Mouse (Mus musculus) heart, postnatal 4 days (tissue): Measurements from ENCODE around the gene Eif2d. TPM values are rescaled to one million over a fixed set of nuclear protein-coding genes. Genes with fewer than 3 reads are reported as not detected.
"Not testable (repeated sequence)": the region's sequence is repeated elsewhere in the genome, so short reads cannot be mapped to it uniquely, and the experiment has no call there.

Experiments
- DNase-seq: peaks from one replicate; pipeline ENCODE4 v3.0.0; 2021
- total RNA-seq, 2 experiments: library from RNA; stranded (reverse); gene quantifications; 2 replicates each; pipeline ENCODE4 v1.2.3; 2021

Eif2d gene
- total RNA-seq, 2 experiments from 2014 or later, result 36.7 to 37.1 TPM

DNA sequence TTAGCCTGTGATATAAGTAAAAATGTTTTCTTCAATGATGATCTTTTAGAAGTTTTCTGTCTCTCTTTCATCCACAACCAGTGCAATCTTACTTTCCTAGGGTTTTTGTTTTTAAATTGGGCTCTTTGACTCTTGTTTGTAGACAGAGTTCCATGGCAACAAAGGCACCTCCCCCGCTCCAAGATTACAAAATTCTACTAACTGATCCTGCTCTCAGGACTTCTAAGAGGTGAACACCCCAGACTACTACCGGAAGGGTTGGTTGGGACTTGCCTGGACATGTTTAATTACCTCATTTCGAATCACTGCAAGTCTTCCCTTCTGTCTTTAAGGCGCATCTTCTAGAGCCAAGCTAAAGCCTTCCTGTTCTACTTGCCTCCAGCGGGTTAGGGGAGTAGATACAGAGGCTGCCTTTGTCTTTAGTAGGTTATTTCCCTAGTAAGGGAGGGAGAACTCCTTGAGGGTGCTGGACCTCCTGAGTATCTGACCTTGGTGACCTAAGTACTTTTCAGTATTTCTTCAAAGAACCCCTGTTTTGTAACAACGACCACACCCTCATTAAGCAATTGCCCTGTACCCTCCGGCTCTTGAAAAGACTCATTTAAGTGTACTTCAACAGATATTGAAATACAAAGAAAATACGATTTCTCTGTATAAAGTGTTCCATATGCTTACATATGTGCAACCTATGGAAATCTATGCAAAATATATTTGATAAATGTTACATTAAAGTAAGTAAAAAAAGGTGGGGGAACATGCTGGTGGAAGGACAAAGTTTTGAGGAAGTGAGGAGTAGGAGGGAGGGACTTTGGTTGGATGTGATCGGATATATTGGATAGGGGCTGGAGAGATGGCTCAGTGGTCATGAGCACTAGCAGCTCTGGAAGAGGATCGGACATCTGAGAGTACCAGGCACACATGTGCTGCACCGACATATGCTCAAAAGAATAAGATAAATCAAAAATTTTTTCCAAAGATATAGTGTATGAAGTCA lies 13.6 kb upstream of the Eif2d start:
- no peak for DNase-seq

DNA sequence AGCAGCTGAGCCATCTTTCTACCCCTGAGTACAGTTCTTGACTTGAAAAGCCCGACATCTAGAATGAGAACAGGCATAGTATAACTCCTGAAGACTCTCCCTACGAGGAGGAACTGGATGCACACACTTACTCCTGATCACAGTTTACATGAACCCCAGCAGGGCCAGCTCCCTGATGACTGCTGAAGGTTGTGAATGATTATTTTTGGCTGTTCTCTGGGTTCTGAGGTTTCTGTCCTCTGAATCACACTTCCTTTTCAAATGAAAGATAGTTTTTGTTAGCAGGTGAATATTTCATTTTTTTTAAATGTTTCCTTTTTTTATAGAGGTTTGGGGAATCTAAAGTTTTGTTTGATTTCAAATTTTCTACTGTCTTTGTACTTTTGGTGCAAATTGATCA lies 11.5 kb upstream of the Eif2d start:
- no peak for DNase-seq

DNA sequence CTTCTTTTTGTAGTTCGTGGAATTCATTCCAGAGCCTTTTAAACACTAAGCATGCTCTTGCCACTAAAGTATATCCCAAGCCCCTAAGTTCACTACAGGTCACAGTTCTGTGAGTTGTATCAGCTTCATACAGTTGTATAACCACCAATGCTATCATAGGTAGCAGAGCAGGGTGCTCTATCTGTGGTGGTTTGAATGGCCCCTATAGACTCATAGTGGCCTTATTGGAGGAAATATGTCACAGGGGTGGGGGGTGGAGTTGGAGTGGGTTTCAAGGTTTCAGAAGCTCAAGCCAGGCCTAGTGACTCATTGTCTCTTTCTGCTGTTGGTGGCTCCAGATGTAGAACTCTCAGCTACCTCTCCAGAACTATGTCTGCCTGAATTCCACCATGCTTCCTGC lies 10.5 kb upstream of the Eif2d start:
- no peak for DNase-seq

DNA sequence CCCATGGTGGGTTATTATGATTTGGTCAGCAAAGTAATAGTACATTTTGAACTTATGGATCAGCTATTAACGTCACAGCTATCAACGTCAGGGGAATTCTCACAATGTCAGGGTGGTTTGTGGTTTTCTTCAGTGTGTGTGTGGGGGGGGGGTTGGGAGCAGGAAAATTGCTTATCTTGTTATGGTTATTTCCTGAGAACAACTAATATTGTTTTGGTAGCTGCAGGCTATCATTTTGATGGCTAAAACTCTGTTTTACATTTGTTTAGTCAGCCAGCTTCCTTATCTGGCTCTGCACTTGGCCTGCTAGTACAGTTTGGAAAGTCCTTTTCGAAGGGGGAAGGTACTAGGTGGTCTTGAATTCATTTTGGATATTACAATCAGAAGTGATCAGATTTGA lies 7.8 kb upstream of the Eif2d start:
- not testable (repeated sequence) for DNase-seq

DNA sequence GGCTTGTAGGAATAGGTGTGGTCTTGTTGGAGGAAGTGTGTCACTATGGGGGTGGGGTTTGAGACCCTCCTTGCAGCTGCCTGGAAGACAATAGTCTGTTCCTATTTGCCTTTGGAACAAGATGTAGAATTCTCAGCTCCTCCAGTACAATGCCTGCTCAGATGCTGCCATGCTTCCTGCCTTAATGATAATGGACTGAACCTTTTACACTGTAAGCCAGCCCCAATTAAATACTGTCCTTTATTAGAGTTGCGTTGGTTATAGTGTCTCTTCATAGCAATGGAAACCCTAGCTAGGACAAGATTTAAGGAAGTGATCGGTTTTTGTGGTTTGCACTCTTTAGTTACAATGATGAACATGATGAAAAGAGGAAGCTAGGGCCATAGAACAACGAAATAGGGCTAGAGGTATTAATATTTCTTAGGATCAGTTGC lies 6.8 kb upstream of the Eif2d start:
- no peak for DNase-seq

DNA sequence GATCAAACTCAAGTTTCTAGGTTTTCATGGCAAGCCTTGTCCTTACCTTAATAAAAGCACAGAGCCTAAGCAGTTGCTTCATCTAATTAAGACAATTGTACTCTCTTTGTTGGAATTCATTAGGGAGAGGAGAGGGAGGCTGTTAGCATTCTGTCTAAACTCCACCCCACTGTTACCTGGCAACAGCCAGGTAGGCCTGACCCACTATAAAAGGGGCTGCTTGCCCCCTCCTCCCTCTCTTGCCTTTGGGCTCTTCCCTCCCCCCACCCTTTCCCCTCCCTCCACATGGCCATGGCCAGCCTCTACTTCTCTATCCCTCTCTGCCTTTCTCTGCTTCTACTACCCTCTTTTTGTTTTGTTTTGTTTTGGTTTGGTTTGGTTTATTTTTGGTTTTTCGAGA lies 3.5 kb upstream of the Eif2d start:
- DNase-seq, result no peak

DNA sequence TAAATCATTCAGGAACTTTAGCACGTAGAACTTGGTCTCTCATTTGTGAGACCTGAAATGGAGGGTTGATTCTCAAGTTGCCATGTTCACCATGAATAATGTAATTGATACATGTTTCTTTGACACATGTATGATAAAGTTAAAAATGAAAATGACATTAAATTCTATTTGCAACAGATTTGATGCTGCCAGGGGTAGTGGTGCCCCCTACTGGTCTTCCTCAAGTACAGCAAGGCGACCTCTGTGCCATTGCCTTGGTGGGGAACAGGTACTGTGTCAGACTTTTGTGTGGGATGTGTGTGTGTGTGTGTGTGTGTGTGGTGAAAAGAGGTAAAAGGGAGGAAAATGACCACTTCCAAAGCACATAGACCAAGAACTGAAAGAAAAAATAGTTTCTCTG lies 2.5 kb downstream of the Eif2d start:
- DNase-seq, result peak; percentile 56

DNA sequence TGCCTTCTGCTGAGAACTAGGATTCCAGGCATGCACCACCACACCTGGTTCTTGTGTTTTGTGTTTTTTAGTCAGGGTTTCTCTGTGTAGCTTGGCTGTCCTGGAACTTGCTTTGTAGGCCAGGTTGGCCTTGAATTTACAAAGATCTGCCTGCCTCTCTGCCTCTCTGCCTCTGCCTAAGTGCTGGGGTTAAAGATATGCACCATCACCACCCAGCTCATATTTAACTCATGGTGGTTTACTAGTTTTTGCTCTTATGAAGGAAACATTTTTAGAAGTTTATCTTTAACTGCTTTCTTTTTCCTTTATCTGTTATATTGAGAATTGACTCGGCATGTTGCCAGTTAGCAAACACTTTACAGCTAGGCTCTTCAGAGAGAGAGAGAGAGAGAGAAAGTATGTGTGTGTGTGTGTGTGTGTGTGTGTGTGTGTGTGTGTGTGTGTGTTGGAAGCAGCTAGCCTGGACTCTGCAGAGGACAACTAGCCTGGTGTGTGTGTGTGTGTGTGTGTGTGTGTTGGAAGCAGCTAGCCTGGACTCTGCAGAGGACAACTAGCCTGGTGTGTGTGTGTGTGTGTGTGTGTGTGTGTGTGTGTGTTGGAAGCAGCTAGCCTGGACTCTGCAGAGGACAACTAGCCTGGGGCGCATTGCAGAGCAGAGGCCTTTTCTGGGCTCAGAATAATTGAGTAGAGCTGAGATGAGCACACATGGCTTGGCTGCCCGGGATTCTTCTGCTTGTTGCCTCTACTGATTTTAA lies 6.8 kb downstream of the Eif2d start:
- not testable (repeated sequence) for DNase-seq

DNA sequence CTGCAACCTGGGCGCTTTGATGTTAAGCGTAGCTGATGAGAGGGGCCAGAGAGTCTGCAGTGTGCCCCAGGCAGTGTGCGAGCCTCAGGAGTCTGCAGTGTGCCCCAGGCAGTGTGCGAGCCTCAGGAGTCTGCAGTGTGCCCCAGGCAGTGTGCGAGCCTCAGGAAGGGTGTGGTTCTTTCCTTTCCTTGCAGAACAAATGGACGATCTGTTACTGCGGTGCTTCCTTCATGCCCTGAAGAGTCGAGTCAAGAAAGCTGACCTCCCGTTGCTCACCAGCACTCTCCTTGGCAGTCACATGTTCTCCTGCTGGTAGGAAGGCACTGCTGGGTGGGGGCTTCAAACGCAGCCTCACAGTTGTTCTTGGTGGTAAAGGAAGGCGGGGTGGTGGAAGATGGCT lies 8.1 kb downstream of the Eif2d start:
- no peak for DNase-seq

DNA sequence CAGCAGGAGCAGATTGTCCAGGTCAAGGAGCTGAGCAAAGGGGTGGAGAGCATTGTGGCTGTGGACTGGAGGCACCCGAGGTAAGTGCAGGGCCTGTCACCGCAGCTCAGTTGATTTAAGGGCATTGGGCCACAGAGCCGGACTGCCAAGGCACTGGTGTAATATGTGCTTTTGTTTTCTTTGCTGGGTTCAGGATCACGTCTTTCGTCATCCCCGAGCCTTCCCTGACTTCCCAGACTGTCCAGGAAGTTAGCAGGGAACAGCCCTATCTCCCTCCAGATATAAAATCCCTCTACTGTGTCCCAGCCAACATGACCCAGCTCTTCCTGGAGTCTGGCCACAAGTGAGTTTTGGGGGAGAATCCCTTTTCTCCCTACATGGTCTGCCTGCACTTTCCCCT lies 11.4 kb downstream of the Eif2d start:
- DNase-seq, result peak; percentile 17

DNA sequence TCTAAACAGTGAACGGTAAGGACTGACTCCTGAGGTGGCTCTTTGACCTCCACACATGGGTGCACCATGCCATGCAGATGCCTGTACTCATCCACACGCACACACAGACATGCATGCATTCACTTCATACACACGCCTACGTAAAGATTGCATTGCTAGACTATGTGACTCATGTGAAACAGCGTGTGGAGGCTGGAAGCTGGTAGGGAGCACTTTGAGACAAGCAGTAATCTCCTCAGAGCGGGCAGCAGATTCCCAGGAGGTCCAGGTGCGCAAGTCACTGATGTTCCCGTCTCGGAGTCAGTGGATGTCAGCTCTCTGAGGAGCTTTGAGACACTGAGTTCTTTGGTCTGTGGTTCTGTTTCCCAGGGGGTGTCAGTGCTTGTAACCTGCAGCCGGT lies 14.6 kb downstream of the Eif2d start:
- DNase-seq, result no peak

DNA sequence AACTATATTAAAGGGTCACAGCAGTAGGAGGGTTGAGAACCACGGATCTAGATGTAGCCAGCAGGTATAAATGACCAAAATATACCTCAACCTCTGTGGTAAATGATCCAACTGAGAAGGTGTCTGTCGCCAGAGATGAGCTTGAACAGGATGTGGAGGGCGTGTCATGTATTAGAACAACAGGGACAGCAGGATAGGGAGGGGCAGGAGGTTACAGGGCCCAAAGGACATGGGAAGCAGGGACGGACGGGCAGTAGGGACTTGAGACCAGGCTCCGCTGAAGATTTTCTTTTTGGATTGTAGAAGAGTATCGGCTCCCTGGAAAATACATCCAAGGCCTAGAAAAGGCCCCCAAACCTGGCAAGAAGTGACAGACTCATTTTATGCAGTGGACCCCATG lies 20.0 kb downstream of the Eif2d start:
- DNase-seq, result no peak

DNA sequence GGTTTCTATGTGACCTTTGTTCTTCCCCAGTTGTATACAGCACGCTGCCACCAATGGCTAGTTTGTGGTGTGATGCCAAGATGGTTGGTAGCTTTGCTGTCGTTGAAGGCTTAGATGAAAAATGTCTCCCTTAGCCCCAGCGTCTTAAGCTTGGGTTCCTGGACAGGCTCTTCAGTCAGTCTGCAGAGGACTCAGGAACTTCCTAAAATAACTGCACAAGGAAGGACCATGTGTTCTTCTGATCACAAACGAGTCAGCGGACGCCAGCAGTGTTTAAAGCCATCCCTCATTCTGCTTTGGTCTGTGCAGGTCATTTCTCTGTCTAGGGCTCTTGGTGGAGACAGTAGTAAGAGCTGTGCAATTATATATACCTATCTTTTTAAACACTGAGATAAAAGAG lies 20.8 kb downstream of the Eif2d start:
- no peak for DNase-seq

DNA sequence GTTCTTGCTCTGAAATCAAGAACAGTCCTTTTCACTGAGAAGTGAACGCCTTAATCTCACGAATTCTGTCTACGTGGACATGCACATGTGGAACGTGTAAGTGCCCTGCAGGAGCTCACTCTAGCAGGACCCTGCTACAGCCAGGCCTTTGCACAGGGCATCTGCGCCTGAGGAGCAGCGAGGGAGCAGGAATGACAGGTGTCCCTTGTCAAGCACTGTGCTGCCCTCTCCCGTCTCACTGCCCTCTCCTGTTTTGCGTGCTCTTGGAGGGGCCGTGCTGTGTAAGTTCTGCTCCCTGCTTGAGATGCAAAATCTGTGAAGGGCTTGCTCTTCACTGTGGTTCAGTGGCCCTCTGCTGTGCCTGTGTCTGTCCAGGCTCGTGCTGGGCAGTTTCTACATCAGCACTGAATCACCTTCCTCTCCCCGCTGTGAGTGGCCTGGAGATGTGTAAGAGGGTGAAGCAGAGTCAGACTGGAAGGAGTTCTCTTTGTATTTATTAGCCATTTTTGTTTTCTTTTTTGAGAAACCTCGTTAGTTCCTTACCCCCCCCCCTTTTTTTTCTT lies 21.4 kb downstream of the Eif2d start:
- DNase-seq, result no peak

DNA sequence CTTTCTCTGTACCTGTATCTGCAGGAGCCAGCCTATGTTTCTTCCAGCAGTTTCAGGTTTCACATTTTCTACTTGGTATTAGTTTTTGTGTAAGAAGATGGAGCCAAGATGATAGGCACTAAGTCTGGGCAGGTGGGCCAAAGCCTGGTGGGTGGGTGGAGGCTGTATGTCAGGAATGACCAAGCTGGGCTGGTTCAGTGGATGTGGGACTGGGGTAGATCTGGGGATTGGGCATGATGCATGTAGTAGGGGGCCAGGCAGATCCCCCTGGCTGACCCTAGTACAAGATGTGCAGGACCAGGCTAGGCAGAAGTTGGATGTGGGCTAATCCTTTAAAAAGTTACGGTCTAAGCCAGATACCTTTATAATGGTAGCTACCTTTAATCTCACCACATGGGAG lies 22.2 kb downstream of the Eif2d start:
- no peak for DNase-seq

DNA sequence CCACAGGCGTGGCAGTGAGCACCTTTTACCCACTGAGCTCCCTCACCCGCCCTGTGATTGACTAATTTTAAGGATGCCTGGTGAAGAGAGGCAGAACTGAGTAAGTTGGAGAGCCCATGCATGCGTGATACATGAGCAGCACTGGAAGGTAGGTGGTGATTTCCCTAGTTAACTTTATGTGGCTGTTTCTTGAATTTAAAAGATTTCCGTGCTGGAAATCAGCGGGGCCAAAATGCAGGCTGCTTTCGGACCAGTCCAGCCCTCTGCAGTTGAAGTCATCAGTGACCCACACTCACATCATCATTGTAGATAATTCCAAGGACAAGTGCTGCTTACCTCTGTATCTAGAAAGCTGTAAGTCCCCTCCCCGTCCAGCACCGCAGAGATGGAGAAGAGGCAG lies 22.8 kb downstream of the Eif2d start:
- DNase-seq, result no peak

DNA sequence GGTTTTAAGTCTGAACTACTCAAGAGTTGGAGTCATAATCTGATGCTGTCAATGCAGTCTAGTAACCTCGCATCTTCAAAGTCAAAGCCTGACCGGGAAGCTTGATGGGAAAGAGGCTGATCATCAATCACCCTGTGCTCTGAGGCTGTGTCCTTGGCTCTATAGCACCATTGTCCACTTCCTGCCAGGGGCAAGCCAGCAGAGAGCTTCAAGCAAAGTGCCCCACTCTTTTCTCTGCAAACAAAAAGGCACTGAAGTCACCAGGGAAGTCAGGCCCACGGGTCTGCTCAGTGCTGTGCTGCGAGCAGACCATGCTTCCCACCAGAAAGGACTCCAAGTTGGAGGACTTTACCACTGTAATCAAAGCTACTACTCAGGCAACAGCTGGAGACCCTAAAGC lies 24.3 kb downstream of the Eif2d start:
- no peak for DNase-seq

DNA sequence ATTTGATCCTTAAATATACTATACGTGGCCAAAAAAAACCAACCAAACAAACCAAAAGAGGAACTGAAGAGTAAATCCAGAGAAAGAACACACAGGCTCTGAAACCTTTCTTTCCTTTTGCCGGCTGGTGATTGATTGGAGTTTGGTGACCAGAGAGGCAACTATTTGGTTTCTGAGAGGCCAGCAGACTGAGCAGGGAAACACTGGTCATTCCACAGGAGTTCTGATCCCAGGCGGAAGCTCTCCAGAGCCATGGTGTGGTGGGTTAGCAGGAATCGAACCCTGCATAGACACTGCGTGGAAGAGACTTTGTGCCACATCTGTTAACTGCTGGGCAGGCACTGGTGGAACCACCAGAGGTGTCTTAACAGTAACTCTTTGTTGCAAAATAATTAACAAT lies 25.1 kb downstream of the Eif2d start:
- no peak for DNase-seq

DNA sequence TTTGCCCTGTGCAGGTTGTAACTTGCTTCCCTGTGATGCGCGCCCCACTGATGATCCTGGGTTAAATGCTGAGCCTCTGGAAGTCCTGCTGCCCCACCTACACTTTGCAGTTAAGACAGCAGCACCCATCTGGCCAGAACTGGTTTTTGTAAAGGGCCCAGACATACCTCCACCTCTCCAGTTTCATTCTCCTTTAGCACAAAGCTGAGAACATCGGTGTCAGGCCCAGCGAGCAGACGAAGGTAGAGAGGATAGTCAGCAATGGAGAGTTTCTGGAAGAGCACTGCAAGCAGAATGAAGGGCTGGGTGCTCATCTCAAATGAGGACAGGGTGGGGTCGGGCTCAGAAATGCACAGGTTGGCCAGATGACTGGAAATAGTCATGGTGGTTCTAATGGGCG lies 27.4 kb downstream of the Eif2d start:
- DNase-seq, result no peak

DNA sequence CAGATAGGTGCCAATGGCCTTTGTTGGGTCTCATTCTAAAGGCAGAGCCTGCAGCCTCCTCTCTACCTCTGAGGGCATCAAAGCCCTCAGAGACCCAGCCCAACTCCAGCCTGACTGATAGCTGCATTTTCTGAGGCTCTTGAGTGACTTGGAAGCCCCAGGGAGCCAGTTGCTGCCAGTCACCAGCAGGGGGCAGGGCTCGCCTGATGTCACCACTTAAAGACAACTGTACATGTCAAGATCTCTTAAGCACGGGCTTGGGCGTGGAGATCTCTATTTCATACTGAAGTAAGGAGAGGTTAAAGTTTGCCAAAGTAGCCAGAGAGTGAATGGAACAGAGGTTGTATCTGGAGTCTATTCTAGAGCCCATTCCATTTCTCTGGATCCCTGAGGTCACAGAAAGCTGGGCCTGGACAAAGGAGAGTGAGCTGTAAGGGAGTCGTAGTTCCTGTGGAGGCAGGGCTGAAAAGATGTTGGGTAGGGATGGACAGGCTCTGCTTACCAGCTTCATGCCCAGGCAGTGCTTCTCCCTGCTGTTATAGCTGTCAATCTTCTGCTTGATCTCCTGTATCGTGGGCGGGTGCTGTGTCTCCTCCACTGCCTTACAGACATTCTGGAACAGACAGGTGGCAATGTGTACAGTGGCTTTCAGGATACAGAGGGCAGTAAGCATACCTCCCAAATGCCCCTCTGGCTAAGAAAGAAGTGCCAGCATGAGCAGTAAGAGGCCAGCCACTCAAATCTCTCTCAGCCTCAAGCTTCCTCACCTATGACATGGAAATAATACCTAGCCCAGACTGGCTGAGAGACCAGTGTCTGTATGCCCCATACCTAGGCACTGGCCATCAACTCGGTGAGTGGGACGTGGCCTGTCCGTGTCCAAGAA lies 28.9 kb downstream of the Eif2d start:
- DNase-seq, result peak; percentile 88

DNA sequence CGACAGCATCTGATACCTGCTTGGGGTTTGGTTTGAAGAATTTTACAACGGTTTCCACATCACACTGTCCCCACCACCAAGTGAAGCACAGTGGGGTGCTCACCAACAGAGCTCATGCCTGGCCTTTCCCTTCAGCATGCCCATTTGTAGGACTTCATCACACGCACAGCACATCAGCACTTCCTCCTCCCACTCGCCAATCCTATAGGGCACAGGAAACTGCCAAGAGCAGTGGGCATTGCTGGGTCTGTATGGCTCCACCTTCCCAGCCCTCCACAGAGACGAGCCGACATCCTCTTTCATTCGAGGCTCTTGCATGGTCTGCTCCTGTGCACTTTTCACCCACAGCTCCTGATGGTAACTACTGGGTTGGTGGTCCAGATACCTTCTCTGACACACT lies 30.2 kb downstream of the Eif2d start:
- DNase-seq, result no peak

DNA sequence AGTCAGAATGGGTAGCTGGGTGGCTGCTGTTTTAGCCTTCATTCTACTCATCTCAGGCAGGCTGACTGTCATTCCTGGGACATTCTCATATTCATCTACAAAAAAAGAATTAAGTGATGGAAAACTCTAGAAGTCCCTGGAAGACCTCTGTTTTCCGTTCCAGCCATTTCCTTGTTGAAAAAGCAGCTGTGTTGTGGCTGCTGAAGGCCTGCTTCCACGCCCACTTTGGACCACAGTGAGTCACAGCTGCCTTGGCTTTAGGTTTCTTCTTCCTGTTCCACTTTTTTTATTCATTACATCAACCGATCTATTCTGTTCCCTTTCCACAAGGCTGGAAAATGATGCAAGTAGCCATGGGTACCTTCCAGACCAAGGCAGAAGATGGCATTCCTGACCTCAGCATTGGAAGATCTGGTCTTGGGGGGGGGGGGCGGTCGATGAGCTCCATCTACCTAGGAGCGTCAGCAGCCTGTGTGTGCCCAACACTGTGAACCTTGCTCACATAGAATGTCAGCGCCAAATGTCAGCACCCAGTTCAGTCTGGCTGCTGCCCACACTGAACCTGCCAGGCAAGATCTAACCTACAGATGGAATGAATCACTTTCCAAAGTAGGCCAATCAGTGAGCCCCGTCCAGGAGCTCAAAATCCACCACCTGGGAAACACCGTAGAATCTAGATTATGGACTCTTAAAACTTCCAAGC lies 31.4 kb downstream of the Eif2d start:
- peak; percentile 56 for DNase-seq
